ENCODE assay signal across 8 mouse cellular contexts in the genomic region with DNA sequence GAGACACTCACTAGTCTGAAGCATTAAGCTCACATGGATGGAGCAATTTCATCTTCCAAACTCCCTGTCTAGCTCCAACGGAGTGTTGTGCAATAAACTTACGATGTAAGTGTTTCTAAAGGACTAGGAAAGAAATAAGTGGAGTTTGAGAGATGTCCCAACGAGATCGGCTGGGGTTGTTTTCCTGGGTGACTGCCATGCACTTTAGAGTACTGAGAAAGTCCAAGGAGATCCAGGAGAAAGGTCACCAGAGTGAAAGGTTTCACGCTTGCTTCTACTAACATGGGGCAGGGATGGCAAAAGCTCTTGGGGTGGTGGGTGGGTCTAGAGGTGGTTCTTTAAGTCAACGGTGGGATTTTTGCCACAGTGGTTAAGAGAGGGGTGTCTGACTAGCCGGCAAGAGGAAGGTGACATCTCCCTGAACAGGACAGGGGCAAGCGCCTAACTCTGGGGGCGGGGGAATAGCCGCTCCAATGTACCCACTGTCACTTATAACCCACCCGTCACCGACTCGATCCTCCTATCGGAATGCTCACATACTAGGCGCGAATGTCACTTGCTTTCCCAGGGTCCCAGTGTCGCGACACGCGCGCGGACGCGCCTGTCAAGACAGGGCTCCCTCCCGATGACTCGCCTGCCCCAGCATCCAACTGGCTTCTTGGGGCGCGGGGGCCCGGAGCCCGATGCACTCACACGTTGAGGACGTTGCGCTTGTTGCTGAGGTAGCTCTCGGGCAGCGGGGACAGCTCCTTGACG. TPM values are rescaled to one million over a fixed set of nuclear protein-coding genes. Genes with fewer than 3 reads are reported as not detected.
DNase-seq lines count a peak whose midpoint lies in the region; ATAC-seq and TF ChIP-seq lines count a peak whose summit lies in the region.

No protein-coding gene starts in this region.

- peak overlapping the region; percentile 71 for H3K27ac ChIP-seq in forebrain, postnatal 0 days (ENCODE audit: low read depth, low read length)
- H3K27ac ChIP-seq in kidney, embryonic 14.5 days (ENCODE audit: low read depth, low read length): no peak overlapping the region; the same call in 1 of the 2 replicates

- peak; percentile 13 to 25 for DNase-seq in cerebellum, postnatal 10 days
- DNase-seq in cerebellum, adult 11 months: no peak
- DNase-seq in NIH3T3 (ENCODE audit: low read depth): peak; percentile 71
- no peak for DNase-seq in forebrain, postnatal 0 days
- peak; percentile 43 to 49 for DNase-seq in lung, postnatal 4 days
- no peak for DNase-seq in thymus, postnatal 10 days (ENCODE audit: low spot score in 2 of 2)
- no peak for DNase-seq in embryo, embryonic 10.5 days (ENCODE audit: low spot score)

- WGBS in forebrain, postnatal 0 days: 5% methylated on average over 36 of the region's 36 CpGs
- 5% methylated on average over 36 of the region's 36 CpGs for WGBS in kidney, embryonic 14.5 days

- peak; percentile 84 for ATAC-seq in forebrain, postnatal 0 days
- ATAC-seq in kidney, embryonic 14.5 days (ENCODE audit: low FRiP score, low TSS enrichment): peak; percentile 62

- peak overlapping the region; percentile 77 for H3K4me2 ChIP-seq in forebrain, postnatal 0 days (ENCODE audit: low read depth)
- peak overlapping the region; percentile 88 for H3K4me2 ChIP-seq in kidney, embryonic 14.5 days (replicated peaks; ENCODE audit: low read depth, low read length)

- no peaks in the 10 kb centered on the region for H3K9me3 ChIP-seq in forebrain, postnatal 0 days (ENCODE audit: low read length)
- H3K9me3 ChIP-seq in kidney, embryonic 14.5 days (ENCODE audit: control insufficient read depth, low read length): no peaks in the 10 kb centered on the region

- H3K36me3 ChIP-seq in forebrain, postnatal 0 days (ENCODE audit: insufficient read depth): peaks cover 24% of the 10 kb centered on the region
- H3K36me3 ChIP-seq in kidney, embryonic 14.5 days (ENCODE audit: control insufficient read depth, insufficient read depth, low read length): peaks cover 13% of the 10 kb centered on the region

- H3K4me1 ChIP-seq in forebrain, postnatal 0 days (ENCODE audit: insufficient read depth): peaks cover 5% of the 10 kb centered on the region; the same call in 1 of the 2 replicates
- peaks cover 6% of the 10 kb centered on the region for H3K4me1 ChIP-seq in kidney, embryonic 14.5 days (ENCODE audit: control insufficient read depth, insufficient read depth, low read length)

- peak overlapping the region; percentile 81 for H3K9ac ChIP-seq in forebrain, postnatal 0 days
- H3K9ac ChIP-seq in kidney, embryonic 14.5 days (ENCODE audit: low read depth, low read length): peak overlapping the region; percentile 78

- TF ChIP-seq CTCF in forebrain, postnatal 0 days (IDR thresholded peaks at IDR 0.05; ENCODE audit: low read depth): no peak

- no peaks in the 10 kb centered on the region for H3K27me3 ChIP-seq in forebrain, postnatal 0 days (ENCODE audit: insufficient read depth, low read length)
- H3K27me3 ChIP-seq in kidney, embryonic 14.5 days (ENCODE audit: control insufficient read depth, insufficient read depth, low read length): no peaks in the 10 kb centered on the region

- H3K4me3 ChIP-seq in forebrain, postnatal 0 days (ENCODE audit: low read depth, low read length): peak overlapping the region; percentile 91
- H3K4me3 ChIP-seq in kidney, embryonic 14.5 days (ENCODE audit: low read length): peak overlapping the region; percentile 90

RNA-seq across cellular contexts. Expression of a gene that starts 0.5 kb away (rescaled TPM):
- 16.2 and 25.8 TPM in 2 replicates for total RNA-seq in forebrain, postnatal 0 days (2014; rRNA removed)
- 8.9 and 11.7 TPM in 2 replicates for polyA plus RNA-seq in forebrain, postnatal 0 days (2015; fragmentation: Nextera tagmentation; extraction: Ambion mirVana)
- 5.0 and 9.3 TPM in 2 replicates for polyA plus RNA-seq in kidney, embryonic 14.5 days (2014; fragmentation: Nextera tagmentation; extraction: Ambion mirVana)

RNA-seq across cellular contexts. Expression of a gene that starts 20.2 kb away (rescaled TPM):
- 0.85 and 1.1 TPM in 2 replicates for total RNA-seq in forebrain, postnatal 0 days (2014; rRNA removed)
- polyA plus RNA-seq in forebrain, postnatal 0 days (2015; fragmentation: Nextera tagmentation; extraction: Ambion mirVana): 0.56 and 0.60 TPM in 2 replicates
- polyA plus RNA-seq in kidney, embryonic 14.5 days (2014; fragmentation: Nextera tagmentation; extraction: Ambion mirVana): 26.3 and 29.5 TPM in 2 replicates

RNA-seq across cellular contexts. Expression of a gene that starts 33.6 kb away (rescaled TPM):
- total RNA-seq in forebrain, postnatal 0 days (2014; rRNA removed): 95.2 and 106 TPM in 2 replicates
- 123 and 134 TPM in 2 replicates for polyA plus RNA-seq in forebrain, postnatal 0 days (2015; fragmentation: Nextera tagmentation; extraction: Ambion mirVana)
- polyA plus RNA-seq in kidney, embryonic 14.5 days (2014; fragmentation: Nextera tagmentation; extraction: Ambion mirVana): 0.41 and 0.74 TPM in 2 replicates

RNA-seq across cellular contexts. Expression of a gene that starts 34.7 kb away (rescaled TPM):
- not detected in 2 replicates for total RNA-seq in forebrain, postnatal 0 days (2014; rRNA removed)
- polyA plus RNA-seq in forebrain, postnatal 0 days (2015; fragmentation: Nextera tagmentation; extraction: Ambion mirVana): not detected in 2 replicates
- 6.0 and 10.7 TPM in 2 replicates for polyA plus RNA-seq in kidney, embryonic 14.5 days (2014; fragmentation: Nextera tagmentation; extraction: Ambion mirVana)

RNA-seq across cellular contexts. Expression of a gene that starts 47.4 kb away (rescaled TPM):
- total RNA-seq in forebrain, postnatal 0 days (2014; rRNA removed): 25.2 and 26.6 TPM in 2 replicates
- polyA plus RNA-seq in forebrain, postnatal 0 days (2015; fragmentation: Nextera tagmentation; extraction: Ambion mirVana): 52.4 and 57.3 TPM in 2 replicates
- polyA plus RNA-seq in kidney, embryonic 14.5 days (2014; fragmentation: Nextera tagmentation; extraction: Ambion mirVana): 74.4 and 93.3 TPM in 2 replicates

Comparison
In these comparisons a context has a peak if more than half of its experiments do, and no peak if none do; other contexts are left out.
1. DNase-seq: peak in cerebellum, postnatal 10 days (2 of 2), NIH3T3 (single experiment) and lung, postnatal 4 days (2 of 2); none in cerebellum, adult 11 months (single experiment), forebrain, postnatal 0 days (single experiment), thymus, postnatal 10 days (0 of 2) and embryo, embryonic 10.5 days (single experiment).
2. RNA of a gene that starts 20.2 kb away (polyA plus RNA-seq): 26.3 to 29.5 TPM in kidney, embryonic 14.5 days; 0.56 to 0.60 TPM in forebrain, postnatal 0 days; every median in the first group is over 10 times any median in the second.
3. RNA of a gene that starts 33.6 kb away (polyA plus RNA-seq): 123 to 134 TPM in forebrain, postnatal 0 days; 0.41 to 0.74 TPM in kidney, embryonic 14.5 days; every median in the first group is over 10 times any median in the second.